Mouse (Mus musculus) embryonic facial prominence, embryonic 14.5 days (tissue): ENCODE data around the gene Mrpl36. TPM values are rescaled to one million over a fixed set of nuclear protein-coding genes. Genes with fewer than 3 reads are reported as not detected.
A peak's percentile ranks its signal among the peaks of the same experiment; 100 is the strongest.

Experiments used
- ATAC-seq: fragments of 200-750 bp; cut with Nextera tagmentation; 2 replicates; pipeline ENCODE4 v1.8.0; 2017; ENCODE audit warnings: low read depth, moderate number of reproducible peaks, moderate TSS enrichment
- DNase-seq: peaks from one replicate; pipeline ENCODE4 v3.0.0-alpha.2; 2015; ENCODE audit warnings: low spot score
- H3K27ac ChIP-seq: fragments of 300-500 bp; sonication (generic); replicated peaks from 2 replicates; pipeline ENCODE4 v1.5.1; 2014; ENCODE audit warnings: low read depth, mild to moderate bottlenecking, low read length, moderate library complexity
- H3K27me3 ChIP-seq: fragments of 300-500 bp; sonication (generic); replicated peaks from 2 replicates; pipeline ENCODE4 v1.6.1; 2014; ENCODE audit warnings: low read length; ENCODE audit not compliant: control insufficient read depth, insufficient read depth
- H3K36me3 ChIP-seq: fragments of 300-500 bp; sonication (generic); 2 replicates; pipeline ENCODE4 v1.6.1; 2014; ENCODE audit warnings: low read length, mixed read lengths; ENCODE audit not compliant: control insufficient read depth, insufficient read depth
- H3K4me1 ChIP-seq: fragments of 300-500 bp; sonication (generic); 2 replicates; pipeline ENCODE4 v1.6.1; 2014; ENCODE audit warnings: antibody characterized with exemption, low read length; ENCODE audit not compliant: control insufficient read depth, insufficient read depth
- H3K4me2 ChIP-seq: fragments of 300-500 bp; sonication (generic); 2 replicates; pipeline ENCODE4 v1.6.1; 2014; ENCODE audit warnings: low read depth, mild to moderate bottlenecking, low read length, moderate library complexity, mixed read lengths
- H3K4me3 ChIP-seq: fragments of 300-500 bp; sonication (generic); 2 replicates; pipeline ENCODE4 v1.5.1; 2014; ENCODE audit warnings: low read depth, mild to moderate bottlenecking, low read length
- H3K9ac ChIP-seq: fragments of 300-500 bp; sonication (generic); 2 replicates; pipeline ENCODE4 v1.6.1; 2014; ENCODE audit warnings: low read depth, mild to moderate bottlenecking, low read length, moderate library complexity, mixed read lengths
- H3K9me3 ChIP-seq: fragments of 300-500 bp; sonication (generic); 2 replicates; pipeline ENCODE4 v1.6.1; 2016; ENCODE audit warnings: low read length; ENCODE audit not compliant: control insufficient read depth
- WGBS: fragments of 180-500 bp; shearing (Covaris S2); extraction: QIAGEN DNeasy Blood & Tissue Kit; methylation state at CpG from one replicate; pipeline ENCODE4 v1.1.7; 2014; 5-methylcytosine and 5-hydroxymethylcytosine counted together
- polyA plus RNA-seq: library from polyadenylated mRNA; unstranded; fragments of >200 nt; fragmentation: Nextera tagmentation; extraction: Ambion mirVana; gene quantifications from 2 replicates; pipeline ENCODE4 v1.2.1, GENCODE M21; 2014

The Mrpl36 gene
- polyA plus RNA-seq, 1 experiment from 2014 or later = 103 TPM

- H3K4me3 ChIP-seq = peak overlapping the region; percentile 79
- H3K9ac ChIP-seq = peak overlapping the region; percentile 91
- H3K9me3 ChIP-seq = no peaks in the 10 kb centered on the region
- WGBS = 1% methylated on average over 40 of the region's 42 CpGs
- H3K36me3 ChIP-seq = peaks cover 7% of the 10 kb centered on the region; the same call in 1 of the 2 replicates
- peak overlapping the region; percentile 91 for H3K4me2 ChIP-seq
- ATAC-seq (peak; percentile 93), DNase-seq (peak; percentile 92)
- H3K4me1 ChIP-seq = peaks cover 19% of the 10 kb centered on the region
- no peaks in the 10 kb centered on the region for H3K27me3 ChIP-seq
- peak overlapping the region; percentile 75 for H3K27ac ChIP-seq
Observed at GRCm38 (mm10) chr13:73330844-73331501, 2.7 kb downstream of the Mrpl36 start.

GRCm38 (mm10) chr13:73331736-73332135, 3.4 kb downstream of the Mrpl36 start:
- WGBS = 66% methylated on average over 3 of the region's 3 CpGs
- Histone ChIP-seq H3K4me3 (peak overlapping the region; percentile 79), H3K9me3 (no peaks in the 10 kb centered on the region), H3K36me3 (no peaks in the 10 kb centered on the region), H3K4me1 (peaks cover 19% of the 10 kb centered on the region), H3K27me3 (no peaks in the 10 kb centered on the region), H3K4me2 (peak overlapping the region; percentile 91), H3K9ac (peak overlapping the region; percentile 91), H3K27ac (no peak overlapping the region)
- DNase-seq (no peak), ATAC-seq (no peak)

GRCm38 (mm10) chr13:73336753-73337152, 8.4 kb downstream of the Mrpl36 start:
- ATAC-seq (no peak), DNase-seq (no peak)
- whole genome bisulfite sequencing = 60% methylated on average over 7 of the region's 7 CpGs
- Histone ChIP-seq H3K4me3 (no peak overlapping the region), H3K9ac (no peak overlapping the region), H3K4me2 (no peak overlapping the region), H3K9me3 (no peaks in the 10 kb centered on the region), H3K27me3 (no peaks in the 10 kb centered on the region), H3K4me1 (peaks cover 1% of the 10 kb centered on the region; the same call in 1 of the 2 replicates), H3K27ac (no peak overlapping the region), H3K36me3 (no peaks in the 10 kb centered on the region)

- no peak overlapping the region for H3K9ac ChIP-seq
- no peak overlapping the region for H3K27ac ChIP-seq
- H3K27me3 ChIP-seq = no peaks in the 10 kb centered on the region
- 80% methylated on average over 9 of the region's 9 CpGs for WGBS
- DNase-seq (no peak), ATAC-seq (no peak)
- no peaks in the 10 kb centered on the region for H3K4me1 ChIP-seq
- no peaks in the 10 kb centered on the region for H3K36me3 ChIP-seq
- H3K4me2 ChIP-seq = no peak overlapping the region
- H3K4me3 ChIP-seq = no peak overlapping the region
- no peaks in the 10 kb centered on the region for H3K9me3 ChIP-seq
Observed at GRCm38 (mm10) chr13:73345102-73345890, 17.0 kb downstream of the Mrpl36 start.

- Histone ChIP-seq H3K4me1 (no peaks in the 10 kb centered on the region), H3K4me3 (no peak overlapping the region), H3K27me3 (no peaks in the 10 kb centered on the region), H3K27ac (no peak overlapping the region), H3K4me2 (no peak overlapping the region), H3K9ac (no peak overlapping the region), H3K9me3 (no peaks in the 10 kb centered on the region), H3K36me3 (no peaks in the 10 kb centered on the region)
- DNase-seq (no peak), ATAC-seq (no peak)
- WGBS = 6% methylated on average over 2 of the region's 2 CpGs
Observed at GRCm38 (mm10) chr13:73346131-73346530, 17.8 kb downstream of the Mrpl36 start.

GRCm38 (mm10) chr13:73346743-73347142, 18.4 kb downstream of the Mrpl36 start:
- no peaks in the 10 kb centered on the region for H3K4me1 ChIP-seq
- WGBS = 65% methylated on average over 4 of the region's 4 CpGs
- no peak overlapping the region for H3K4me3 ChIP-seq
- H3K9ac ChIP-seq = no peak overlapping the region
- H3K27ac ChIP-seq = no peak overlapping the region
- ATAC-seq (no peak), DNase-seq (no peak)
- H3K36me3 ChIP-seq = no peaks in the 10 kb centered on the region
- no peak overlapping the region for H3K4me2 ChIP-seq
- H3K9me3 ChIP-seq = no peaks in the 10 kb centered on the region
- H3K27me3 ChIP-seq = no peaks in the 10 kb centered on the region

GRCm38 (mm10) chr13:73347171-73347570, 18.9 kb downstream of the Mrpl36 start:
- H3K4me2 ChIP-seq = no peak overlapping the region
- H3K9ac ChIP-seq = no peak overlapping the region
- no peak overlapping the region for H3K4me3 ChIP-seq
- no peak for DNase-seq
- 58% methylated on average over 3 of the region's 3 CpGs for WGBS
- H3K27me3 ChIP-seq = no peaks in the 10 kb centered on the region
- no peaks in the 10 kb centered on the region for H3K36me3 ChIP-seq
- no peak for ATAC-seq
- no peak overlapping the region for H3K27ac ChIP-seq
- H3K9me3 ChIP-seq = no peaks in the 10 kb centered on the region
- H3K4me1 ChIP-seq = no peaks in the 10 kb centered on the region

GRCm38 (mm10) chr13:73347922-73348650, 19.8 kb downstream of the Mrpl36 start:
- 80% methylated on average over 7 of the region's 7 CpGs for WGBS
- Histone ChIP-seq H3K9me3 (no peaks in the 10 kb centered on the region), H3K36me3 (no peaks in the 10 kb centered on the region), H3K4me1 (no peaks in the 10 kb centered on the region), H3K4me2 (no peak overlapping the region), H3K9ac (no peak overlapping the region), H3K27me3 (no peaks in the 10 kb centered on the region), H3K4me3 (no peak overlapping the region), H3K27ac (no peak overlapping the region)
- no peak for ATAC-seq
- DNase-seq = no peak
